Mouse (Mus musculus) E14TG2a.4 (cell line): ENCODE results near the gene Tubb2a.

Experiments
- CTCF ChIP-seq: conservative IDR thresholded peaks from 2 replicates; pipeline ENCODE4 v1.5.1; 2014; ENCODE audit warnings: low read length
- NANOG ChIP-seq: IDR thresholded peaks from 2 replicates; pipeline ENCODE4 v1.6.1; 2014; ENCODE audit warnings: borderline replicate concordance, low read length, mixed read lengths
- POU5F1 ChIP-seq: IDR thresholded peaks from 2 replicates; pipeline ENCODE4 v1.6.1; 2014; ENCODE audit warnings: low read length, borderline replicate concordance

DNA sequence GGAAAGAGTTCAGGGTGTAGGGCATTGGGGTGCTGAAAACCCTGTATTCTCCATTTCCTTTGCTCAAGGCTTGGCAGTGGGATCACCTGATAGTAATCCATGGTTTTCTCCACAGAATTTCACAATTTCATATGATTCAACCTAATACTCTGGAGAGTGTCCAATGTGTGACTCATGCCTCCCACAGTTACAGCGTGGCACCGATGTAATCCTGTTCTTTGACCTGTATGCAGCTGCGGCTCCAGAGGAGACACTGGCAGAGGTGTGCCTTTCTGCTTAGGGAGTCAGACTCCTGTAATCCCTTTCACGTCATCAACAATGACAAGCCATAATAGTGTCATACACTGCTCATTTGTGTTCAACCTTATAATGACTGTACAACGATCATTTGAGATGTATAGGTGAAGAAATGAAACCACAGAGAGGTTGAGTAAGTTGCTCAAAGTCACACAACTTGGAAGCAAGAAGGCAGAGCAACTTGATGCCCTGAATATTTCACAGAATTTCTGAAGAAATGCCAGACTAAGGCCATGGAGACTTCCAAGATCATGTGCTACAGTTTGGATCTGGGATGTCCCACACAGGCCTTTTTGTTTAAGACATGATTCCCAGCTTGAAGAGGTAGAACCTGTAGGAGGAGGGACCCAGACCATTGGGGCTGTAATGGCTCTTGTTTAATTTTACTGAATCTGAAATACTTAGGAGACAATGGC lies 34.7 kb upstream of the Tubb2a start:
- TF ChIP-seq CTCF (no peak), NANOG (no peak), POU5F1 (no peak)
